Mouse (Mus musculus): ENCODE measurements around the gene Trim63. TPM values are rescaled to one million over a fixed set of nuclear protein-coding genes. Genes with fewer than 3 reads are reported as not detected.
"Not testable (repeated sequence)": the region's sequence is repeated elsewhere in the genome, so short reads cannot be mapped to it uniquely, and the experiment has no call there.

Gene Trim63
- polyA plus RNA-seq, 1 experiment from 2014 or later: 0.33 TPM

GRCm38 (mm10) chr4:134296096-134296495 is 18.8 kb upstream of the Trim63 start:
- 81% methylated on average over 4 of the region's 4 CpGs for WGBS
- not testable (repeated sequence) for H3K36me3 ChIP-seq (ENCODE audit: control insufficient read depth, insufficient read depth, low read length); H3K9me3 ChIP-seq (ENCODE audit: control insufficient read depth, low read length); DNase-seq (ENCODE audit: low spot score); H3K27me3 ChIP-seq (replicated peaks; ENCODE audit: control insufficient read depth, insufficient read depth, low read length); H3K4me3 ChIP-seq (ENCODE audit: low read depth, low read length); H3K9ac ChIP-seq (ENCODE audit: low read depth, low read length); H3K4me2 ChIP-seq; H3K27ac ChIP-seq (ENCODE audit: low read depth, low read length); ATAC-seq (replicated peaks; ENCODE audit: low FRiP score); H3K4me1 ChIP-seq (replicated peaks; ENCODE audit: control insufficient read depth, insufficient read depth, low read length)

- Histone ChIP-seq H3K36me3 (ENCODE audit: control insufficient read depth, insufficient read depth, low read length) (no peaks in the 10 kb centered on the region), H3K9ac (ENCODE audit: low read depth, low read length) (no peak overlapping the region), H3K27me3 (replicated peaks; ENCODE audit: control insufficient read depth, insufficient read depth, low read length) (0 out of 2 replicates have a peak, but pooled peaks cover 5% of the 10 kb centered on the region), H3K9me3 (ENCODE audit: control insufficient read depth, low read length) (no peaks in the 10 kb centered on the region), H3K27ac (ENCODE audit: low read depth, low read length) (no peak overlapping the region), H3K4me3 (ENCODE audit: low read depth, low read length) (no peak overlapping the region), H3K4me2 (no peak overlapping the region), H3K4me1 (replicated peaks; ENCODE audit: control insufficient read depth, insufficient read depth, low read length) (0 out of 2 replicates have a peak, but pooled peaks cover 3% of the 10 kb centered on the region)
- DNase-seq (ENCODE audit: low spot score) (no peak), ATAC-seq (replicated peaks; ENCODE audit: low FRiP score) (no peak)
- WGBS: 81% methylated on average over 4 of the region's 4 CpGs
Measured at GRCm38 (mm10) chr4:134296523-134296922, 18.4 kb upstream of the Trim63 start.

GRCm38 (mm10) chr4:134297369-134297768 is 17.6 kb upstream of the Trim63 start:
- ATAC-seq (replicated peaks; ENCODE audit: low FRiP score): no peak
- 0 out of 2 replicates have a peak, but pooled peaks cover 5% of the 10 kb centered on the region for H3K27me3 ChIP-seq (replicated peaks; ENCODE audit: control insufficient read depth, insufficient read depth, low read length)
- H3K27ac ChIP-seq (ENCODE audit: low read depth, low read length): no peak overlapping the region
- H3K9ac ChIP-seq (ENCODE audit: low read depth, low read length): no peak overlapping the region
- H3K4me3 ChIP-seq (ENCODE audit: low read depth, low read length): no peak overlapping the region
- no peaks in the 10 kb centered on the region for H3K36me3 ChIP-seq (ENCODE audit: control insufficient read depth, insufficient read depth, low read length)
- DNase-seq (ENCODE audit: low spot score): no peak
- 87% methylated on average over 8 of the region's 8 CpGs for WGBS
- 0 out of 2 replicates have a peak, but pooled peaks cover 3% of the 10 kb centered on the region for H3K4me1 ChIP-seq (replicated peaks; ENCODE audit: control insufficient read depth, insufficient read depth, low read length)
- H3K4me2 ChIP-seq: no peak overlapping the region
- no peaks in the 10 kb centered on the region for H3K9me3 ChIP-seq (ENCODE audit: control insufficient read depth, low read length)

- H3K27me3 ChIP-seq (replicated peaks; ENCODE audit: control insufficient read depth, insufficient read depth, low read length): 0 out of 2 replicates have a peak, but pooled peaks cover 2% of the 10 kb centered on the region
- no peak overlapping the region for H3K27ac ChIP-seq (ENCODE audit: low read depth, low read length)
- no peak for DNase-seq (ENCODE audit: low spot score)
- H3K9ac ChIP-seq (ENCODE audit: low read depth, low read length): no peak overlapping the region
- H3K4me2 ChIP-seq: no peak overlapping the region
- no peak overlapping the region for H3K4me3 ChIP-seq (ENCODE audit: low read depth, low read length)
- no peak for ATAC-seq (replicated peaks; ENCODE audit: low FRiP score)
- WGBS: 61% methylated on average over 19 of the region's 19 CpGs
- H3K4me1 ChIP-seq (replicated peaks; ENCODE audit: control insufficient read depth, insufficient read depth, low read length): 0 out of 2 replicates have a peak, but pooled peaks cover 3% of the 10 kb centered on the region
- H3K9me3 ChIP-seq (ENCODE audit: control insufficient read depth, low read length): no peaks in the 10 kb centered on the region
- H3K36me3 ChIP-seq (ENCODE audit: control insufficient read depth, insufficient read depth, low read length): no peaks in the 10 kb centered on the region
Measured at GRCm38 (mm10) chr4:134298626-134299497, 16.1 kb upstream of the Trim63 start.

- ATAC-seq (replicated peaks; ENCODE audit: low FRiP score) (no peak), DNase-seq (ENCODE audit: low spot score) (no peak)
- no peak overlapping the region for H3K4me2 ChIP-seq
- no peaks in the 10 kb centered on the region for H3K36me3 ChIP-seq (ENCODE audit: control insufficient read depth, insufficient read depth, low read length)
- H3K9ac ChIP-seq (ENCODE audit: low read depth, low read length): no peak overlapping the region
- no peaks in the 10 kb centered on the region for H3K27me3 ChIP-seq (replicated peaks; ENCODE audit: control insufficient read depth, insufficient read depth, low read length)
- H3K9me3 ChIP-seq (ENCODE audit: control insufficient read depth, low read length): no peaks in the 10 kb centered on the region
- H3K4me3 ChIP-seq (ENCODE audit: low read depth, low read length): no peak overlapping the region
- 0 out of 2 replicates have a peak, but pooled peaks cover 3% of the 10 kb centered on the region for H3K4me1 ChIP-seq (replicated peaks; ENCODE audit: control insufficient read depth, insufficient read depth, low read length)
- 54% methylated on average over 4 of the region's 4 CpGs for WGBS
- no peak overlapping the region for H3K27ac ChIP-seq (ENCODE audit: low read depth, low read length)
Measured at GRCm38 (mm10) chr4:134299498-134299810, 15.5 kb upstream of the Trim63 start.

GRCm38 (mm10) chr4:134300316-134300715 is 14.6 kb upstream of the Trim63 start:
- ATAC-seq (replicated peaks; ENCODE audit: low FRiP score): no peak
- no peaks in the 10 kb centered on the region for H3K36me3 ChIP-seq (ENCODE audit: control insufficient read depth, insufficient read depth, low read length)
- H3K27ac ChIP-seq (ENCODE audit: low read depth, low read length): no peak overlapping the region
- no peak overlapping the region for H3K9ac ChIP-seq (ENCODE audit: low read depth, low read length)
- H3K4me2 ChIP-seq: no peak overlapping the region
- H3K4me3 ChIP-seq (ENCODE audit: low read depth, low read length): no peak overlapping the region
- no peaks in the 10 kb centered on the region for H3K27me3 ChIP-seq (replicated peaks; ENCODE audit: control insufficient read depth, insufficient read depth, low read length)
- WGBS: 70% methylated on average over 9 of the region's 9 CpGs
- 0 out of 2 replicates have a peak, but pooled peaks cover 3% of the 10 kb centered on the region for H3K4me1 ChIP-seq (replicated peaks; ENCODE audit: control insufficient read depth, insufficient read depth, low read length)
- H3K9me3 ChIP-seq (ENCODE audit: control insufficient read depth, low read length): no peaks in the 10 kb centered on the region
- no peak for DNase-seq (ENCODE audit: low spot score)

- Histone ChIP-seq H3K4me1 (replicated peaks; ENCODE audit: control insufficient read depth, insufficient read depth, low read length) (0 out of 2 replicates have a peak, but pooled peaks cover 5% of the 10 kb centered on the region), H3K36me3 (ENCODE audit: control insufficient read depth, insufficient read depth, low read length) (no peaks in the 10 kb centered on the region), H3K4me3 (ENCODE audit: low read depth, low read length) (no peak overlapping the region), H3K9ac (ENCODE audit: low read depth, low read length) (no peak overlapping the region), H3K4me2 (no peak overlapping the region), H3K27me3 (replicated peaks; ENCODE audit: control insufficient read depth, insufficient read depth, low read length) (no peaks in the 10 kb centered on the region), H3K27ac (ENCODE audit: low read depth, low read length) (no peak overlapping the region), H3K9me3 (ENCODE audit: control insufficient read depth, low read length) (no peaks in the 10 kb centered on the region)
- 85% methylated on average over 5 of the region's 5 CpGs for WGBS
- ATAC-seq (replicated peaks; ENCODE audit: low FRiP score) (no peak), DNase-seq (ENCODE audit: low spot score) (no peak)
Measured at GRCm38 (mm10) chr4:134302084-134302483, 12.8 kb upstream of the Trim63 start.

- no peaks in the 10 kb centered on the region for H3K27me3 ChIP-seq (replicated peaks; ENCODE audit: control insufficient read depth, insufficient read depth, low read length)
- 66% methylated on average over 2 of the region's 2 CpGs for WGBS
- H3K4me1 ChIP-seq (replicated peaks; ENCODE audit: control insufficient read depth, insufficient read depth, low read length): 0 out of 2 replicates have a peak, but pooled peaks cover 7% of the 10 kb centered on the region
- H3K9me3 ChIP-seq (ENCODE audit: control insufficient read depth, low read length): no peaks in the 10 kb centered on the region
- H3K27ac ChIP-seq (ENCODE audit: low read depth, low read length): no peak overlapping the region
- H3K4me3 ChIP-seq (ENCODE audit: low read depth, low read length): no peak overlapping the region
- ATAC-seq (replicated peaks; ENCODE audit: low FRiP score) (no peak), DNase-seq (ENCODE audit: low spot score) (no peak)
- no peaks in the 10 kb centered on the region for H3K36me3 ChIP-seq (ENCODE audit: control insufficient read depth, insufficient read depth, low read length)
- no peak overlapping the region for H3K9ac ChIP-seq (ENCODE audit: low read depth, low read length)
- peak overlapping the region; percentile 38 for H3K4me2 ChIP-seq
Measured at GRCm38 (mm10) chr4:134306963-134307362, 8.0 kb upstream of the Trim63 start.

Measured in liver, embryonic 11.5 days (tissue).